Mouse (Mus musculus): ENCODE data around the gene Fah.

GRCm38 (mm10) chr7:84605704-84606292, 724 bp downstream of the Fah start:
- TF ChIP-seq ZNF384 (IDR thresholded peaks at IDR 0.05; ENCODE audit: low read depth, low read length) (no peak), ZC3H11A (IDR thresholded peaks at IDR 0.05; ENCODE audit: borderline replicate concordance, low read depth, low read length) (no peak), HCFC1 (IDR thresholded peaks at IDR 0.05; ENCODE audit: borderline replicate concordance, insufficient read depth, low read length) (no peak)
